Mouse (Mus musculus) liver, embryonic 14.5 days (tissue): ENCODE measurements around the gene Ypel1.

ENCODE experiments used
- CTCF ChIP-seq: IDR thresholded peaks from 2 replicates; pipeline ENCODE4 v1.5.1; 2016; ENCODE audit warnings: antibody characterized with exemption, low read depth, control low read depth
- EP300 ChIP-seq: IDR thresholded peaks from 2 replicates; pipeline ENCODE4 v1.6.1; 2016; ENCODE audit warnings: antibody characterized with exemption, low read depth

- TF ChIP-seq CTCF (no peak), EP300 (no peak)
Measured at GRCm38 (mm10) chr16:17049886-17050285, 19.6 kb upstream of the Ypel1 start.
